Mouse (Mus musculus) retina, postnatal 7 days (tissue): ENCODE data around the gene Lama1.

Experiments used
- DNase-seq: peaks from one replicate; pipeline ENCODE4 v3.0.0-alpha.2; 2012; ENCODE audit warnings: low read depth, low spot score

Lama1 gene

DNA sequence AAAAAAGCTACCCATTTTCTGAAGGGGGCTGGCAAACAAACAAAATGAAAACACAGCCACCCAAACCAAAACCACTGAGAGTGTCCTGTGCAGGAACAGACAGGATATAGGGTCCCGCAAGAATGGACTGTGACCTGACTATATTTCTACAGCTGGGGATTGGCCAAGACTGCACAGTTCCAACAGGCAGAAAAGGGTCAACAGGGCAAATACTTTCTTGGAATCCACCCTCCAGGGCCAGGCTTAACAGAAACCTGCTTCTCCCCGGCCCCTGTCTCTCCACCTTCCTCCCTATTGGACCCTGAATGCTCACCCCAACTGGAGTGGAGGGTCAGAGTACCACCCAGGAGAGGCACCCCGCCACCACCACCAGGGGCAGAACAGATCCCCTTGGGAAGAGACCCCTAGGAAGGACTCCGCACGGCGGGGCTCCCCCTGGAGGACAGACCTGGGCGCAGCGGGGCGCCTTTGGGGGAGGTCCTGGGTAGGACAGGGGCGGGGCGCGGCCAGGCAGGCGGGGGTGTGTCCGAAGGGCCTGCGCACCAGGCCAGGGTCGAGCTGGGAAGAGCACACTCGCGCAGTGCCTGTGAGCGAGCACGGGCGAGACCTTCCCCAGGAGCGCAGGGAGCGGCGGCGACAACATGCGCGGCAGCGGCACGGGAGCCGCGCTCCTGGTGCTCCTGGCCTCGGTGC is at the start of gene Lama1:
Lama1 (plus strand) TSS at position 566 of the 693 bp plus-strand sequence.
- DNase-seq = peak; percentile 76

- DNase-seq = peak; percentile 65
These were observed 45.6 kb upstream of the Lama1 start for GRCm38 (mm10) chr17:67651506-67651905.

- DNase-seq = no peak
These were observed 32.8 kb upstream of the Lama1 start for GRCm38 (mm10) chr17:67664299-67664698.

- DNase-seq = no peak
These were observed 30.1 kb upstream of the Lama1 start for GRCm38 (mm10) chr17:67666981-67667380.

DNA sequence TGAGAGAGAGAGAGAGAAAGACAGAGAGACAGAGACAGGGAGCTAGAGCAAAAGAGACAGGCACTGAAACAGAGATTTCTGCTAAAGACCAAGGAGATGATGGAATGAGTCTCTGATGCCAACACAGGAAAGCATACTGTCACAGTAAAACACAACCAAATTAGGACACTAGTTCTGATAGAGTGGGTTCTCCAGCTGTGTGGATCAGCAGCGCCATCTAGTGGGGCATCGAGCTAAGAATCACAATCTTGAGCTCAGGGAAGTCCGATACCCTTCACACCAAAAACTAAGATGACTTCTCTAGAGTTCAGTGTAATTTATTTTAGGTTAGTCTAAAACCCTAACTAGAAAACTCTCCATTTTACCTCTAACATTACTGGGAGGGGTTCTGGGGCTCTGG is 29.1 kb upstream of the Lama1 start:
- DNase-seq = peak; percentile 49

DNA sequence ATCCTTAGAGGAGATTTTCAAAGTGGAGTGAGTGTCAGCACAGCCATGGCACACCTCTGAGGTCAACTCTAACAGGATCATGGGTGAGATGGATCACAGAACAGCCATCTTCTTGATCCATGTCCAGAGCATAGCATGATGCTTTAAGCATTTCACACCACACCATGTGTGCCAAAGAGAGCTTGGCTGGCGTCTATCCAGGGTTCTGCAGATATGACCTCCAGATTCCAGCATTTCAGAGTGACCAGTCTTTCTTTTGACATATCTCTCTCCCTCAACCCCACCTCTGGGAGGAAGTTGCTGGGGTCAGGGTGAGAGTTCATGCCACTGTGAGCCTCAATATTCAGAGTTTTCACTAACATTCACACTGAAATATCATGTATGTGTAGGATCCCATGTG is 18.5 kb upstream of the Lama1 start:
- no peak for DNase-seq

DNA sequence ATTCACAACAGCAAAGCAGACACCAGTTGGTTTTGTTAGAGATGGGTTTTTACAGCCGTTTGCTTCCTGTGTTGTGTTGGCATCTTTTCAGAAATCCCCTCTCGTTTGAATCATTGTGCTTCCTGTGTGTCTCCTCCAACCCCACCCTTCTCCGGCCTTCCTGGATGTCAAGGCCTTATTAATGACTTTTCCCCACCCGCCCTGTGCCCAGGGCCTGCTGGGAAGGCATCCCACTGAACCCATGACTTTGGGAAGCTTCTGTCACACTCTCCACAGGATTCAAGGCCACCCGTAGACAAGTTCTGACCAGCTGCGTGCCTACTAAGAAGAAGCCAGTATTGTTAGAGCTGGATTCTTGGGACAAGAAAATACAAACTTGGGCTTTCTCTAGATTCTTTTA is 16.0 kb upstream of the Lama1 start:
- no peak for DNase-seq

DNA sequence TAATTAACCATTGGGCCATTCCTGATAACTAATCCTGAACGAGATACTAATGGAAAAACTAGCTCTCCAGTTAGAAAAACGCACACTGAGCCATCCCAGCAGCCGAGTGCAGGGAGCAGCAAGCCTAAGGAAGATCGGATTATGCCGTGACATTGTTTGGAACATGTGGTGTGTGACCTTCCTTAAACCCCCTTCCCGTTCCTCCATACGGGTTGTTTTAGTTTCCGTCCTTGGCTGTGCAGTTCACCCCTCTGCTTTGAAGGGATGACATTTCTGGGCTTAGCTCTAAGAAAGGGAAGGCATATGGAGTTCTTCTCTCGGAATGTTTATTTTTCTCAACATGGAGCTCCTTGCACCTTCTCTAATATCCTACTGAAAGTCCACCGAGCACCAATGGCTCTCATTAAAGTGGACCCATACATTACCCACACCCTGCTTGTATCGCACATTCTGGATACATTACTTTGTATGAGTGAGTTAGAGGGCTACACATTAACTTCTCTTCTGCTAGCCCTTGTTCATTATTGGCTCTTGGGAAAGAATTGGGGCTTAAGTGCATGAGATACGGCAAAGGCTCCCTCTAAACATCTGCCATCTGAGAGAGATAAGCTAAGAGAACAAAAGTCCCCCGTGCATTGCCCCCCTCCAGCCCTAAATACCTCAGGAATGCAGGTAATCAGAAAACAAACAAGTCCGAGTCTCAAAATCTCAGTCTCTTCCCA is 11.9 kb upstream of the Lama1 start:
- no peak for DNase-seq

- DNase-seq = no peak
These were observed 9.6 kb upstream of the Lama1 start for GRCm38 (mm10) chr17:67687505-67687904.

GRCm38 (mm10) chr17:67690689-67691088 is 6.4 kb upstream of the Lama1 start:
- no peak for DNase-seq

- no peak for DNase-seq
These were observed 4.4 kb upstream of the Lama1 start for GRCm38 (mm10) chr17:67692651-67693050.

- DNase-seq = no peak
These were observed 3.2 kb upstream of the Lama1 start for GRCm38 (mm10) chr17:67693861-67694260.

- no peak for DNase-seq
These were observed 417 bp downstream of the Lama1 start for GRCm38 (mm10) chr17:67697461-67697891.

DNA sequence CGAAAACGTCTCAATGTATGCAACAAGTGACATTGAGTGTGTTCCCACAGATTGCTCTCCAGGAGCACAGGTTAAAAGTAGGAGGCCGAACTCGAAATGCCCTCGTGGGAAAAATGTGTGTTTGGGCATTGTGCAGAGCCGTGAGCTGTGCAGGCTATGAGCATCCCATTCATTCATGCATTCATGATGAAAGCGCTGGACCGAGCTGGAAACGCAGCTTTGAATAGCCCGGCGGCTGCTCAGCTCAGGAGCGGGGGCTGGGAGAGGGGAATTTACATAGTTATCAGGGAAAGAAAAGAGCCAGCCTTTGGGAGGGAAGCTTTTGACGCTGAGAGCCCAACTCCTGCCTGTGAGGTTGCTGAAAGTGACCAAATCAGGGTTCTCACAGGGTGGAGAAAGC is 1.2 kb downstream of the Lama1 start:
- peak; percentile 25 for DNase-seq

DNA sequence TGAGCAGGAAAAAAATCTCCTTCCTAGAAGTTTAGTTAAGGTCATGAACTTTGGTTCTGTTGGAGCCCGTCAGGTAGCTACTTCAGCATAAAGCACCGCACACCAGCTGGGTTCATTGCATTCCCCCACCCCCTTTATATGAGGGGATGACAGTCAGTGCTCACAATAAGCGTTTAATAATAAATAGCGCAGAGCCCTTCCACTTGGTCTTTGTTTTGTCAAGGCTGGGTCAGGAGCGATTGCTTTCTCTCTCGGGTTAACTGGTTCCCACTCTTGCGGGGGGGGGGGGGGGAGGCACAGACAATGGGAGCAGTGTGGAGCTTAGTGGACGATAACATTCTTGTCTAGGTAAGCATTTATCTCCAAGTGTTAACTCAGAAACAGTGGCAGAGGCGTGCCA is 4.7 kb downstream of the Lama1 start:
- DNase-seq = no peak

- DNase-seq = no peak
These were observed 5.9 kb downstream of the Lama1 start for GRCm38 (mm10) chr17:67702941-67703340.

- DNase-seq = no peak
These were observed 8.1 kb downstream of the Lama1 start for GRCm38 (mm10) chr17:67705035-67705769.

GRCm38 (mm10) chr17:67706372-67706771 is 9.3 kb downstream of the Lama1 start:
- no peak for DNase-seq

DNA sequence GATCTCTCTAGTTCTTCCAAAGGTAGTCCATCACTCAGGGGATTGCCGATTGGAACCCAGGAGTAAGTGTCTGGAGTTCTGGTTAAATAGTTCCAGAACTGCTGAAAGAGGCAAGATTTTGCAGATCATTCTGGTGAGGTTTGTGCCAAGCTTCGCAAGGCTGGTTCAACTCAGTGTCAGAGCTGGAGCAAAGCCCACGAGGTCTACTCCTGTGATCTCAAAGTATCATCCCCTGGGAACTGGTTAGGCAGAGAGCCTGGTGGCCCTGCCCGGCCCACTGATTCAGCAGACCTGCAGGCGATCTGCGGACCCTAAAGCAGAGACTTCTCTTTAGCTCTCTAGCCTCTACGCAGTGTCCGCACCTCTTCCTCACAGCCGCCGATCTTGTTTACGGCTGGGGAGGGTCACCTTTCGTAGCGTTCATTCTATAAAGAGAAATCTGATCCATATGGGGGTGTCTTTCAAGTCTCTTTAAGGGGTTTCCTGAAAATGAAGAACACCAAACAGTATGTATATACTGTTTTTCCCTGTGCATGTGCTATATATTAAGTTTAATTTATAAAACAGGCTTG is 10.8 kb downstream of the Lama1 start:
- no peak for DNase-seq

DNA sequence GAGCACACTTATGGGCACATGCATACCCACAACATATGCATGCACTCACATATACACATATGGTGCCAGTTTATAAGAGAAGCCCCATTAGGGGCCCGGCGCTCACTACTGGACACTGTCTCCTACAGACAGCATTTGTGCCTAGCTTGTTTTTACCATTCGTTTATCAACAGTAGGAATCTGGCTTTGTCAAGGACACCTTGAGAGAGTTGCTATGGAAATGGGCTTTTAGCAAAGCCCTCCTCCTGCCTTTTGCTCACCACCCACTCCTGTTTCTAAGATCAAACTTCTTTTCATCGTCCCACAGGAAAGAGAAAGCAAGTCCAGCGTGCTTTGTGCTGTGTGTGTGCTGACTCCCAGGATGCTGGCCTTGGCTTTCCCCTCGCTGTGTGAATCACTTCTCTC is 13.3 kb downstream of the Lama1 start:
- DNase-seq = no peak

DNA sequence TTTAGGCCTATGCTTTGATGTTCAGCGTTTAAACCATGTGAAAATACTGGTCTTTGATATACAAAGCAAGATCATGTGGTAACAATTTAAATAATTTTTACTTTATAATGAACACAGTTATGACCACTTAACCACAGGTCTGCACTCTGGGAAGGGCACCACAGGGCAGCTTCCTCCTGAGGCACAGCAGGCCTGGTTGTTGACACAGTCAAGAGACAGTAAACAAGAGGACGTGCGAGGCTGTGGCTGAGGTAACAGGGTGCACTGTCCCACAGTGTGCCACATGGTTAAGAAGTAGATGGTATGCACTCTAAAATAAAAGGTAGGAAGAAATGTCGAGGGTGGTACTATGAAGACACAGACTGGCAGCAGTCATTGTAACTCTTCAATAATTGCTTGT is 14.3 kb downstream of the Lama1 start:
- DNase-seq = no peak

- no peak for DNase-seq
These were observed 15.9 kb downstream of the Lama1 start for GRCm38 (mm10) chr17:67712929-67713328.
